Mouse (Mus musculus) frontal cortex, postnatal 36 days (tissue): ENCODE results near the gene Prlh.

Source experiments
- DNase-seq, 2 experiments: peaks; one replicate each; pipeline ENCODE4 v3.0.0; 2022; ENCODE audit warnings: low spot score in 2 of 2

Prlh gene

GRCm38 (mm10) chr1:90953688-90954087 lies 780 bp downstream of the Prlh start:
- DNase-seq: no peak

GRCm38 (mm10) chr1:90956245-90957096 lies 3.6 kb downstream of the Prlh start:
- peak; percentile 53 to 75 for DNase-seq

- DNase-seq: no peak
These were observed 9.6 kb downstream of the Prlh start for GRCm38 (mm10) chr1:90962526-90962925.

- DNase-seq: no peak
These were observed 10.1 kb downstream of the Prlh start for GRCm38 (mm10) chr1:90962994-90963393.

- no peak for DNase-seq
These were observed 14.7 kb downstream of the Prlh start for GRCm38 (mm10) chr1:90967583-90967982.

- peak in 1 of 2 experiments; percentile 43 for DNase-seq
These were observed 15.7 kb downstream of the Prlh start for GRCm38 (mm10) chr1:90968649-90969048.

- DNase-seq: no peak
These were observed 16.5 kb downstream of the Prlh start, which contains the start of gene Rab17 for GRCm38 (mm10) chr1:90969347-90969784. Gene Rab17 (minus strand): TSS chr1:90969661.

- no peak for DNase-seq
These were observed 17.0 kb downstream of the Prlh start for GRCm38 (mm10) chr1:90969881-90970390.

- DNase-seq: peak; percentile 95 to 97
These were observed 20.1 kb downstream of the Prlh start for GRCm38 (mm10) chr1:90972911-90973573.

GRCm38 (mm10) chr1:90973574-90973911 lies 20.6 kb downstream of the Prlh start:
- DNase-seq: no peak

GRCm38 (mm10) chr1:90974906-90975649 lies 22.2 kb downstream of the Prlh start:
- DNase-seq: peak; percentile 69 to 76

GRCm38 (mm10) chr1:90975960-90976359 lies 23.1 kb downstream of the Prlh start:
- no peak for DNase-seq

GRCm38 (mm10) chr1:90980638-90981330 lies 27.9 kb downstream of the Prlh start:
- no peak for DNase-seq

- no peak for DNase-seq
These were observed 28.4 kb downstream of the Prlh start for GRCm38 (mm10) chr1:90981346-90981745.

- no peak for DNase-seq
These were observed 43.0 kb downstream of the Prlh start for GRCm38 (mm10) chr1:90995916-90996315.

- no peak for DNase-seq
These were observed 44.2 kb downstream of the Prlh start for GRCm38 (mm10) chr1:90997136-90997535.

- DNase-seq: no peak
These were observed 44.7 kb downstream of the Prlh start for GRCm38 (mm10) chr1:90997641-90998040.

GRCm38 (mm10) chr1:90998268-90998890 lies 45.5 kb downstream of the Prlh start, which contains the start of gene Lrrfip1:
Gene Lrrfip1 (plus strand): TSS chr1:90998737.
- DNase-seq: peak; percentile 69 to 70

- DNase-seq: peak in 1 of 2 experiments; percentile 31
These were observed 46.1 kb downstream of the Prlh start for GRCm38 (mm10) chr1:90998891-90999611.

- no peak for DNase-seq
These were observed 47.1 kb downstream of the Prlh start for GRCm38 (mm10) chr1:90999911-91000601.
